Mouse (Mus musculus): ENCODE data around the gene Gm9603. TPM values are rescaled to one million over a fixed set of nuclear protein-coding genes. Genes with fewer than 3 reads are reported as not detected.

The Gm9603 gene
- polyA plus RNA-seq (2012; rRNA removed), result not detected in 2 replicates

DNA sequence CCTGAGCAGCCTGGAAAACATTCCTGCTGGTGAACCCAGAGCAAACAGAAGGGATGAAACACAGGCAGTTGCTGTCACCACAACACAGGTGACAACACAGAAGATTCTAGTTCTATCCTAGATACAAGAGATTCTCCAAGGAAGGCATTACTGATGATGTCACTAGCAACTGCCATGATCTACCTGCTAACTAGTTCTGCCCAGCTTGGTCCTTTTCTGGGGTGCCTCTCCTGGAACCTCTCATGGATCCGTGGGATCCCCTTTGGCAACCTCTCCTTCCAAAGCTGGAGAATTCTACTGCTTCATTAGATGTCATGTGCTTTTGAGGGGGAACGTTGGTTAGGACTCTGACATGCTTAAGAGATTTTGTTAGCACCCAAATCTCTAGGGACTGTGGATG is at the start of gene Gm9603:
Gm9603 (minus strand) TSS at position 101 of the 400 bp plus-strand sequence.

DNA sequence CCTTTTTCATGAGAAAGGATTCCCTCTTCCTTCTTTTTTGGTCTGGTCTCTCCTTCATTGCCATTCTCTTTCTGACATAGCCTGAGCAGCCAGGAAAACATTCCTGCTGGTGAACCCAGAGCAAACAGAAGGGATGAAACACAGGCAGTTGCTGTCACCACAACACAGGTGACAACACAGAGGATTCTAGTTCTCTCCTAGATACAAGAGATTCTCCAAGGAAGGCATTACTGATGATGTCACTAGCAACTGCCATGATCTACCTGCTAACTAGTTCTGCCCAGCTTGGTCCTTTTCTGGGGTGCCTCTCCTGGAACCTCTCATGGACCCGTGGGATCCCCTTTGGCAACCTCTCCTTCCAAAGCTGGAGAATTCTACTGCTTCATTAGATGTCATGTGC is 54.3 kb downstream of the Gm9603 start, which contains the start of gene Gm8265:
Gm8265 (minus strand) TSS at position 101 of the 400 bp plus-strand sequence.

Other genes with a start within 250 kb of the Gm9603 start
- gene Gm3194, start 232.0 kb downstream of the Gm9603 start, polyA plus RNA-seq (2012; rRNA removed), result 0.03 TPM in 1 of 2 replicates, not detected in the other
- gene Gm8246, start 209.6 kb downstream of the Gm9603 start, polyA plus RNA-seq (2012; rRNA removed), result not detected in 2 replicates
- not detected in 2 replicates for gene Gm3187, start 203.2 kb downstream of the Gm9603 start, polyA plus RNA-seq (2012; rRNA removed)
- not detected in 2 replicates for gene Gm3488, start 185.8 kb downstream of the Gm9603 start, polyA plus RNA-seq (2012; rRNA removed)
- gene Gm3532, start 149.0 kb downstream of the Gm9603 start, polyA plus RNA-seq (2012; rRNA removed), result not detected in 2 replicates
- gene Gm8265, start 54.4 kb downstream of the Gm9603 start, polyA plus RNA-seq (2012; rRNA removed), result not detected in 2 replicates
- gene Gm3373, start 54.1 kb upstream of the Gm9603 start, polyA plus RNA-seq (2012; rRNA removed), result 0.06 TPM in 1 of 2 replicates, not detected in the other
- gene Gm3383, start 120.5 kb upstream of the Gm9603 start, polyA plus RNA-seq (2012; rRNA removed), result 0.03 TPM in 1 of 2 replicates, not detected in the other
- not detected in 2 replicates for gene Gm3424, start 142.9 kb upstream of the Gm9603 start, polyA plus RNA-seq (2012; rRNA removed)
- gene Gm8237, start 192.9 kb upstream of the Gm9603 start, polyA plus RNA-seq (2012; rRNA removed), result not detected in 2 replicates

Data from stomach, adult 2 months (tissue).